Mouse (Mus musculus): ENCODE data around the gene Lamtor4. TPM values are rescaled to one million over a fixed set of nuclear protein-coding genes. Genes with fewer than 3 reads are reported as not detected.
A peak's percentile ranks its signal among the peaks of the same experiment; 100 is the strongest.

Lamtor4 gene
- polyA plus RNA-seq, 1 experiment from 2014 or later: 44.2 TPM

DNA sequence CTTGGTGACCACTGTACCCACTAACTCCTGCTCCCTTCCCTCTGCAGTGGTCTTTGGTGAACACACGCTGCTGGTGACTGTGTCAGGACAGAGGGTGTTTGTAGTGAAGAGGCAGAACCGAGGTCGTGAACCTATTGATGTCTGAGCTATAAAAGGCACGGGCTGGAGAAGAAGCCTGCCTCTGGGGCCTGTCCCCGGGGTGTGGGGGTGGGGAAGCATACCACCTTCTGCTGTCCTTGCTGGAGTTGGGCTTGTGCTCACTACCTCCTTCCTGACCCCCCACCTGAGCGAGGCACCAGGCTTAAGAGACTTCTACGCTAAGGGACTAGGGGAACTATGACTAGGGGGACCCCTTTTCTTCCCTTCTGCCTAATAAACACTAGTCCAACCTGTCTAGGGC, 3.7 kb downstream of the Lamtor4 start:
- Histone ChIP-seq H3K4me1 (ENCODE audit: insufficient read depth) (peaks cover 7% of the 10 kb centered on the region), H3K27ac (ENCODE audit: low read depth) (no peak overlapping the region), H3K4me2 (no peak overlapping the region), H3K36me3 (ENCODE audit: insufficient read depth) (peaks cover 40% of the 10 kb centered on the region), H3K9me3 (ENCODE audit: low read depth, low read length) (no peaks in the 10 kb centered on the region), H3K9ac (no peak overlapping the region), H3K4me3 (ENCODE audit: low read depth, low read length) (no peak overlapping the region), H3K27me3 (ENCODE audit: insufficient read depth, low read length) (no peaks in the 10 kb centered on the region)
- ATAC-seq (ENCODE audit: insufficient read depth): no peak
- WGBS: 70% methylated on average over 7 of the region's 7 CpGs
- no peak for TF ChIP-seq CTCF (IDR thresholded peaks at IDR 0.05; ENCODE audit: low read depth)
- DNase-seq: no peak

- H3K27ac ChIP-seq (ENCODE audit: low read depth): no peak overlapping the region
- no peaks in the 10 kb centered on the region for H3K9me3 ChIP-seq (ENCODE audit: low read depth, low read length)
- no peak for ATAC-seq (ENCODE audit: insufficient read depth)
- no peak overlapping the region for H3K4me3 ChIP-seq (ENCODE audit: low read depth, low read length)
- no peak overlapping the region for H3K4me2 ChIP-seq
- H3K9ac ChIP-seq: no peak overlapping the region
- no peak for DNase-seq
- TF ChIP-seq CTCF (IDR thresholded peaks at IDR 0.05; ENCODE audit: low read depth): no peak
- peaks cover 7% of the 10 kb centered on the region for H3K4me1 ChIP-seq (ENCODE audit: insufficient read depth)
- peaks cover 40% of the 10 kb centered on the region for H3K36me3 ChIP-seq (ENCODE audit: insufficient read depth)
- H3K27me3 ChIP-seq (ENCODE audit: insufficient read depth, low read length): no peaks in the 10 kb centered on the region
- 74% methylated on average over 10 of the region's 10 CpGs for WGBS
Measured at GRCm38 (mm10) chr5:138260051-138260450, 4.8 kb downstream of the Lamtor4 start.

- Histone ChIP-seq H3K36me3 (ENCODE audit: insufficient read depth) (peaks cover 40% of the 10 kb centered on the region), H3K9me3 (ENCODE audit: low read depth, low read length) (no peaks in the 10 kb centered on the region), H3K4me2 (no peak overlapping the region), H3K27me3 (ENCODE audit: insufficient read depth, low read length) (no peaks in the 10 kb centered on the region), H3K9ac (no peak overlapping the region), H3K4me1 (ENCODE audit: insufficient read depth) (peaks cover 7% of the 10 kb centered on the region), H3K4me3 (ENCODE audit: low read depth, low read length) (no peak overlapping the region), H3K27ac (ENCODE audit: low read depth) (no peak overlapping the region)
- 69% methylated on average over 11 of the region's 11 CpGs for WGBS
- TF ChIP-seq CTCF (IDR thresholded peaks at IDR 0.05; ENCODE audit: low read depth): no peak
- DNase-seq (no peak), ATAC-seq (ENCODE audit: insufficient read depth) (no peak)
Measured at GRCm38 (mm10) chr5:138260834-138261233, 5.6 kb downstream of the Lamtor4 start.

DNA sequence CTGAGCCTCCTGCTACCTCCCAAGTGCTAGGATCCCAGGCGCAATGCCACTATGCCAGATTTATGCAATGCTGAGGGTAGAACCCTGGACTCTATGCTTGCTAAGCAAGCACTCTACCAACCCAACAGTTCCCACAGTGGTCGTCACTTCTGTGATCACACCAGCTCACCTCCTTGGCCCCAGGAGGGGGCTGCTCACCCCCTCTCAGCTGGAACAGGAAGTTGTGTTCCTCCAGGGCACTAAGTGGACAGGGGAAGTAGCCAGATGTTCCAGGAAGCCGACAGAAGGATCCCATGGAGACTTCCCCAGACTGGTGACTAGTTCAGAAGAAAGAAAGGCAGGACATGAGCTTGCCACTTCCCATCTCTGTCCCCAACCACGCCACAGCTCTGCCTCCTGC, 6.7 kb downstream of the Lamtor4 start:
- 0 out of 2 replicates have a peak overlapping the region, but pooled peaks have one; percentile 20 for H3K4me2 ChIP-seq
- H3K27ac ChIP-seq (ENCODE audit: low read depth): no peak overlapping the region
- no peak overlapping the region for H3K4me3 ChIP-seq (ENCODE audit: low read depth, low read length)
- H3K9ac ChIP-seq: no peak overlapping the region
- no peaks in the 10 kb centered on the region for H3K9me3 ChIP-seq (ENCODE audit: low read depth, low read length)
- peaks cover 40% of the 10 kb centered on the region for H3K36me3 ChIP-seq (ENCODE audit: insufficient read depth)
- H3K27me3 ChIP-seq (ENCODE audit: insufficient read depth, low read length): no peaks in the 10 kb centered on the region
- no peak for DNase-seq
- ATAC-seq (ENCODE audit: insufficient read depth): no peak
- TF ChIP-seq CTCF (IDR thresholded peaks at IDR 0.05; ENCODE audit: low read depth): no peak
- peaks cover 7% of the 10 kb centered on the region for H3K4me1 ChIP-seq (ENCODE audit: insufficient read depth)
- 68% methylated on average over 4 of the region's 4 CpGs for WGBS

DNA sequence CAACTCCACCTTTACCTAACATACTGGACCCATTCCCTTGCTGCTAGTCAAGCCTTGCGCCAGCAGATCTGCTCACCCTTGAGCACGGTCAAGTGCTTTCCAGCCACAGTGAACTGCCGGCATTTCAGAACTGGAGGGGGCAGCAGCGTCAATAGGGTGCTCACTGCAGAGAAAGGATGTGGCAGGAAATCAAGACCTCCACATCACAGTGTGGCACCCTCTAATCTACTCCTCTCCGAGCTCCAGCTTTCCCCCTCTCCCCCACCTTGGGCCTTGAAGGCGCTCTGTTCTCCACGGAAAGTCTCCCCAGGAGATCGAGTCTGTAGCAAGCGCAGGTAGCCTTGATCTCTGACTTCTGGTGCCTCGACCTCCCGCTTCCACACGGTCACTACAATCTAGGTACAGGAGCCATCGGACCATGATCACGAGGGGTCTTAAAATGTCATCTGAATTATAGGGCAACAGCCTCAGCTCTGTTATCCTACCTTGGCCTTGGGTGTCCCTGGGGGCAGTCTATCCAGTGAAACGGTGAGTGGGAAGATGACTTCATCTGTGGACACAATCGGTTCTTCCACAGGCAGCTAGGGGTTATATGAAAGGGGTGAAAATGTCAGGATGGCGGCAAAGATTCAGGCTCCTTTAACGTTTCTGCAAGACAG, 7.4 kb downstream of the Lamtor4 start:
- ATAC-seq (ENCODE audit: insufficient read depth): no peak
- no peaks in the 10 kb centered on the region for H3K27me3 ChIP-seq (ENCODE audit: insufficient read depth, low read length)
- H3K4me2 ChIP-seq: peak overlapping the region; percentile 92
- TF ChIP-seq CTCF (IDR thresholded peaks at IDR 0.05; ENCODE audit: low read depth): no peak
- peak overlapping the region; percentile 95 for H3K4me3 ChIP-seq (ENCODE audit: low read depth, low read length)
- H3K9me3 ChIP-seq (ENCODE audit: low read depth, low read length): no peaks in the 10 kb centered on the region
- H3K27ac ChIP-seq (ENCODE audit: low read depth): no peak overlapping the region
- peak overlapping the region; percentile 95 for H3K9ac ChIP-seq
- peaks cover 40% of the 10 kb centered on the region for H3K36me3 ChIP-seq (ENCODE audit: insufficient read depth)
- H3K4me1 ChIP-seq (ENCODE audit: insufficient read depth): peaks cover 7% of the 10 kb centered on the region
- 56% methylated on average over 18 of the region's 18 CpGs for WGBS
- no peak for DNase-seq

- Histone ChIP-seq H3K36me3 (ENCODE audit: insufficient read depth) (peaks cover 35% of the 10 kb centered on the region), H3K27ac (ENCODE audit: low read depth) (peak within 1 kb of the TSS; percentile 42; the same call in 1 of the 2 replicates), H3K9me3 (ENCODE audit: low read depth, low read length) (no peaks in the 10 kb centered on the region), H3K4me2 (peak within 1 kb of the TSS; percentile 92), H3K9ac (peak within 1 kb of the TSS; percentile 95), H3K4me1 (ENCODE audit: insufficient read depth) (peaks cover 7% of the 10 kb centered on the region), H3K27me3 (ENCODE audit: insufficient read depth, low read length) (no peaks in the 10 kb centered on the region), H3K4me3 (ENCODE audit: low read depth, low read length) (peak within 1 kb of the TSS; percentile 95)
- DNase-seq (peak; percentile 97), ATAC-seq (ENCODE audit: insufficient read depth) (peak; percentile 93)
- WGBS: under 1% methylated on average over 71 of the region's 71 CpGs
- no peak for TF ChIP-seq CTCF (IDR thresholded peaks at IDR 0.05; ENCODE audit: low read depth)
Measured at GRCm38 (mm10) chr5:138263260-138264206, 8.3 kb downstream of the Lamtor4 start, which contains the start of gene BC037034. Gene BC037034, minus strand, starts transcription at chr5:138264033.

DNA sequence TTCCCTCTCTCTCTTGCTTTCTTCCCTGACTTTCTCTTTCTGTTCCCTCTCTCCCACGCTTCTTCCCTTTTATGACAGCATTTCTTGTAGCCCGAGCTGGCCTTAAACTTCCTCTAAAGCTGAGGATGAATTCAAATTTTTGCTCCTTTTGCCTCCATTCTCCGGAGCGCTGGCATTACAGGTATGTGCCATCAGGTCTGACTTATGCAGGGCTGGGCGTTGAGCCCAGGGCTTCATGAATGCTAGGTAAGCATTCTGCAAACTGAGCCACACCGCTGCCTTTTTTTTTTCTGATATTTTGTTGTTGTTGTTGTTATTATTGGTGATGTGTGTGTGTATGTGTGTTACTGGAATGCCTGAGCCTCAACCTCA, 8.9 kb downstream of the Lamtor4 start:
- DNase-seq: no peak
- peak overlapping the region; percentile 95 for H3K4me3 ChIP-seq (ENCODE audit: low read depth, low read length)
- H3K9me3 ChIP-seq (ENCODE audit: low read depth, low read length): no peaks in the 10 kb centered on the region
- H3K4me2 ChIP-seq: peak overlapping the region; percentile 92
- no peak for TF ChIP-seq CTCF (IDR thresholded peaks at IDR 0.05; ENCODE audit: low read depth)
- H3K9ac ChIP-seq: peak overlapping the region; percentile 95
- peaks cover 7% of the 10 kb centered on the region for H3K4me1 ChIP-seq (ENCODE audit: insufficient read depth)
- no peaks in the 10 kb centered on the region for H3K27me3 ChIP-seq (ENCODE audit: insufficient read depth, low read length)
- 8% methylated on average over 6 of the region's 6 CpGs for WGBS
- no peak for ATAC-seq (ENCODE audit: insufficient read depth)
- H3K36me3 ChIP-seq (ENCODE audit: insufficient read depth): peaks cover 29% of the 10 kb centered on the region
- 0 out of 2 replicates have a peak overlapping the region, but pooled peaks have one; percentile 42 for H3K27ac ChIP-seq (ENCODE audit: low read depth)
